Mouse (Mus musculus) liver, postnatal 0 days (tissue): Measurements from ENCODE around the gene Rer1.

Experiments used
- CTCF ChIP-seq: sonication (generic); IDR thresholded peaks from 2 replicates; pipeline ENCODE4 v1.5.1; 2016; ENCODE audit warnings: antibody characterized with exemption, low read depth
- EP300 ChIP-seq: IDR thresholded peaks from 2 replicates; pipeline ENCODE4 v1.6.1; 2016; ENCODE audit warnings: antibody characterized with exemption, low read depth, mild to moderate bottlenecking

- TF ChIP-seq CTCF (no peak), EP300 (no peak)
These were observed 29.5 kb downstream of the Rer1 start, which contains the start of gene Plch2 for GRCm38 (mm10) chr4:155056724-155057123.
